Mouse (Mus musculus) heart, embryonic 16.5 days (tissue): Measurements from ENCODE around the gene Cdkl3. TPM values are rescaled to one million over a fixed set of nuclear protein-coding genes. Genes with fewer than 3 reads are reported as not detected.

Experiments
- ATAC-seq: fragments of 200-750 bp; cut with Nextera tagmentation; replicated peaks from 2 replicates; pipeline ENCODE4 v1.8.0; 2017; ENCODE audit warnings: moderate number of reproducible peaks; ENCODE audit not compliant: insufficient read depth, low FRiP score; ENCODE audit errors: extremely low read depth
- H3K27ac ChIP-seq: fragments of 300-500 bp; sonication (generic); 2 replicates; pipeline ENCODE4 v1.5.1; 2014; ENCODE audit warnings: mild to moderate bottlenecking, low read length, control low read depth, moderate library complexity
- H3K27me3 ChIP-seq: fragments of 300-500 bp; sonication (generic); 2 replicates; pipeline ENCODE4 v1.6.1; 2014; ENCODE audit warnings: low read length, mixed read lengths; ENCODE audit not compliant: control insufficient read depth, insufficient read depth
- H3K36me3 ChIP-seq: fragments of 300-500 bp; sonication (generic); 2 replicates; pipeline ENCODE4 v1.6.1; 2014; ENCODE audit not compliant: control insufficient read depth, insufficient read depth
- H3K4me1 ChIP-seq: fragments of 300-500 bp; sonication (generic); 2 replicates; pipeline ENCODE4 v1.6.1; 2014; ENCODE audit warnings: low read length, mixed read lengths; ENCODE audit not compliant: control insufficient read depth, insufficient read depth
- H3K4me2 ChIP-seq: fragments of 300-500 bp; sonication (generic); 2 replicates; pipeline ENCODE4 v1.6.1; 2014; ENCODE audit warnings: low read depth, mild to moderate bottlenecking, control low read depth, low read length
- H3K4me3 ChIP-seq: fragments of 300-500 bp; sonication (generic); 2 replicates; pipeline ENCODE4 v1.5.1; 2014; ENCODE audit warnings: mild to moderate bottlenecking, control low read depth, low read length
- H3K9ac ChIP-seq: fragments of 300-500 bp; sonication (generic); 2 replicates; pipeline ENCODE4 v1.6.1; 2014; ENCODE audit warnings: low read length, control low read depth
- H3K9me3 ChIP-seq: fragments of 300-500 bp; sonication (generic); replicated peaks from 2 replicates; pipeline ENCODE4 v1.6.1; 2016; ENCODE audit warnings: low read length; ENCODE audit not compliant: control insufficient read depth
- WGBS: fragments of 180-500 bp; shearing (Covaris S2); extraction: QIAGEN DNeasy Blood & Tissue Kit; methylation state at CpG from one replicate; pipeline ENCODE4 v1.1.7; 2014; 5-methylcytosine and 5-hydroxymethylcytosine counted together
- polyA plus RNA-seq: library from polyadenylated mRNA; unstranded; fragments of >200 nt; fragmentation: Nextera tagmentation; extraction: Ambion mirVana; gene quantifications from 2 replicates; pipeline ENCODE4 v1.2.1, GENCODE M21; 2015

Gene Cdkl3
- polyA plus RNA-seq, 1 experiment from 2014 or later = 12.7 TPM

DNA sequence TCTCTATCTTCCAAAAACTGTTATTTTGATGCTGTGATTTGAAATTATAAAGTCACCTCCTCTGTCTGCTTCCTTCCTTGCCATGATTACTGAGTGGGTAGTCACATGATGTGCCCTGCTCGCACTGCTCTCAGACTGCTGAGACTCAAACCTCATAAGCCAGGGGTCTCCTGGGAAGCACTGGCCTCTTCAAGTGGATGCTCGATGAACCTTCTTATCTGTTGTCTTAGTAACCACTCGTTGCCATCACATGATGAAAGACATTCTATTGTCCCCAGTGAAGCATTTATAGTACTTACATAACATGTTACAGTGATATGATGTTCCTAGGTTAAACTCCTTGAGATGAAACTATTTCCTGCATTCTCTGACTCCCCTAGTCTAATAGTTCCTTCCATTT is 33.6 kb downstream of the Cdkl3 start:
- Histone ChIP-seq H3K4me1 (peaks cover 14% of the 10 kb centered on the region), H3K9ac (no peak overlapping the region), H3K4me3 (no peak overlapping the region), H3K4me2 (no peak overlapping the region), H3K27ac (no peak overlapping the region), H3K27me3 (no peaks in the 10 kb centered on the region), H3K36me3 (no peaks in the 10 kb centered on the region), H3K9me3 (no peaks in the 10 kb centered on the region)
- ATAC-seq = peak; percentile 52
- WGBS = 16% methylated on average over 3 of the region's 3 CpGs

DNA sequence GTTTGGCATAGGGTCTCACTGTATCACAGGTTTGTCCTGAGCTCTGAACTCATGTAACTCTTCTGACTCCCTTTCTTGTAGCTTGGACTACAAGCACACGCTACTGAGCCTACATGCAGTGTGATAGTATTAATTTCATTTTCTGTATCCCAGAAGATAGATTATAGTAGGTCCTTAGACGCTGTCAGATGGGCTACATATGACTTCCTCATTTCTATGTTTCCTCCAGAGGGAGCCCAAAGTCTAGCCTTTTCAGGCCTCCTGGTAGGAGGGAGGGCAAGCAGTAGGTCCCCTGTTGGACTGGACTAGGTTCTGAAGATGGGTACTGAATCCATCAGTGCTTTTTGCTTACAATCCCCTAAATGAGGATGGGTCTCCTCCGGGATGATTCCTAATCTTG is 39.2 kb downstream of the Cdkl3 start:
- Histone ChIP-seq H3K4me2 (no peak overlapping the region), H3K27ac (no peak overlapping the region), H3K9ac (no peak overlapping the region), H3K9me3 (no peaks in the 10 kb centered on the region), H3K4me1 (0 out of 2 replicates have a peak, but pooled peaks cover 4% of the 10 kb centered on the region), H3K4me3 (no peak overlapping the region), H3K27me3 (no peaks in the 10 kb centered on the region), H3K36me3 (no peaks in the 10 kb centered on the region)
- 72% methylated on average over 3 of the region's 3 CpGs for WGBS
- ATAC-seq = no peak

DNA sequence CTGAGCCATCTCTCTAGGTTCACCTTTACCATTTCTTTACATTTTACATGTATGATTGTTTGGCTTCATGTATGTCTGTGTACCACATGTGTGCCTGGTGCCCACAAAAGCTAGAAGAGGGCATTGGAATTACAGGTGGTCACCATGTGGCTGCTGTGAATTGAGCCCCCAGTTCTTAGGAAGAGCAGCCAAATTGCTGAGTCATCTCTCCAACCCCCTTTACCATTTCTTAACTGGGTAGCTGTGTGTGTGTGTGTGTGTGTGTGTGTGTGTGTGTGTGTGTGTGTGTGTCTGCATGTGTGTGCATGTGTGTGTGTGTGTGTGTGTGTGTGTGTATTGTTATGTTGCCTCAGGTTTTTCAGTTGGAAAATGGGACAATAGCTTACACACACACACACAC is 40.1 kb downstream of the Cdkl3 start:
- Histone ChIP-seq H3K36me3 (no peaks in the 10 kb centered on the region), H3K27ac (no peak overlapping the region), H3K4me3 (no peak overlapping the region), H3K9ac (no peak overlapping the region), H3K9me3 (no peaks in the 10 kb centered on the region), H3K4me1 (0 out of 2 replicates have a peak, but pooled peaks cover 4% of the 10 kb centered on the region), H3K4me2 (no peak overlapping the region), H3K27me3 (no peaks in the 10 kb centered on the region)
- no peak for ATAC-seq

DNA sequence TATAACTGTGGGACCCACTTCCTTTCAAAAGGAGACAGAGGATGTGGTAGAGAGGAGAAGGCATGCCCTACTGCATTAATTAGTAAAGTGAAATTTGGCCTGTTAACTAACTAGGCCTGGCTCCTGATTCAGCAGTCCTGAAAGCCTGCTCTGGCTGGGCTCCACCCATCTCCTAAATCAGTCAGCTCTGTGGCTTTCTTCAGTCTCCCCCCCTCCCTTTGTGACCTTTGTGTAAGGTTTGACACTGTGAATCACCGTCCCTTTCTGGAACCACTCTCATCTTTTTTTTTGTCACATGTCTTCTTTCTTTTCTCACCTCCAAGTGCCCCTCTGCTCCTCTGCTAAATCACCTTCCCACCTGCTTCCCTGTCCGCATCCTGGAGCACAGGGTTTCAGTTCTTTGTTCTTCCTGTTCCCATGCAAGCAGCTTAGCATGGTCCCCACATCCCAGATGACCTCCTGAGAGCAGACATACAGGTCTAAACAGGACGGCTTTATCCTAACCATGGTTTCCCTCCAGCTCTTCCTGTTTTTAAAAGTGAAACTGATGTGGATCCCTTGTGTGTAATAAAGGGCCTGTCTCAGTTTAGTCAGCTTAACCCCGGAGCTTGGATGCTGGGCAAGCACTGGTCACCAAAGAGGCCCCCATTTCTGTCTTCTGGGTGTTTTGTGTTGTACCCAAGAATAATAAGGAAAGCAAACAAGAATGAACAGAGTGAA is 42.6 kb downstream of the Cdkl3 start:
- Histone ChIP-seq H3K4me3 (no peak overlapping the region), H3K4me1 (0 out of 2 replicates have a peak, but pooled peaks cover 4% of the 10 kb centered on the region), H3K27me3 (no peaks in the 10 kb centered on the region), H3K36me3 (no peaks in the 10 kb centered on the region), H3K9me3 (no peaks in the 10 kb centered on the region), H3K4me2 (no peak overlapping the region), H3K9ac (0 out of 2 replicates have a peak overlapping the region, but pooled peaks have one; percentile 22), H3K27ac (no peak overlapping the region)
- 53% methylated on average over 4 of the region's 4 CpGs for WGBS
- ATAC-seq = no peak

- ATAC-seq = no peak
- H3K27ac ChIP-seq = peak overlapping the region; percentile 10; the same call in 1 of the 2 replicates
- WGBS = 62% methylated on average over 6 of the region's 6 CpGs
Observed at GRCm38 (mm10) chr11:52053371-52053770, 49.4 kb downstream of the Cdkl3 start.

GRCm38 (mm10) chr11:52054728-52055127 is 50.7 kb downstream of the Cdkl3 start:
- no peak for ATAC-seq
- no peak overlapping the region for H3K4me3 ChIP-seq
- no peaks in the 10 kb centered on the region for H3K36me3 ChIP-seq
- no peak overlapping the region for H3K4me2 ChIP-seq
- H3K27me3 ChIP-seq = no peaks in the 10 kb centered on the region
- H3K4me1 ChIP-seq = peaks cover 21% of the 10 kb centered on the region
- H3K9me3 ChIP-seq = no peaks in the 10 kb centered on the region
- 87% methylated on average over 3 of the region's 3 CpGs for WGBS
- no peak overlapping the region for H3K27ac ChIP-seq
- H3K9ac ChIP-seq = no peak overlapping the region

More at GRCm38 (mm10) chr11:52053371-52053770, 49.4 kb downstream of the Cdkl3 start:
- no peaks in the 10 kb centered on the region for H3K36me3 ChIP-seq
- H3K9me3 ChIP-seq = no peaks in the 10 kb centered on the region
- H3K4me1 ChIP-seq = peaks cover 21% of the 10 kb centered on the region
- no peaks in the 10 kb centered on the region for H3K27me3 ChIP-seq
- no peak overlapping the region for H3K4me3 ChIP-seq
- no peak overlapping the region for H3K4me2 ChIP-seq
- no peak overlapping the region for H3K9ac ChIP-seq

GRCm38 (mm10) chr11:52056198-52056597 is 52.2 kb downstream of the Cdkl3 start:
- peaks cover 21% of the 10 kb centered on the region for H3K4me1 ChIP-seq
- no peak overlapping the region for H3K9ac ChIP-seq
- no peak overlapping the region for H3K4me3 ChIP-seq
- no peaks in the 10 kb centered on the region for H3K27me3 ChIP-seq
- peak; percentile 71; the same call in 1 of the 2 replicates for ATAC-seq
- H3K9me3 ChIP-seq = no peaks in the 10 kb centered on the region
- peak overlapping the region; percentile 58 for H3K27ac ChIP-seq
- no peaks in the 10 kb centered on the region for H3K36me3 ChIP-seq
- no peak overlapping the region for H3K4me2 ChIP-seq
- 41% methylated on average over 5 of the region's 5 CpGs for WGBS

- no peak for ATAC-seq
- Histone ChIP-seq H3K9me3 (no peaks in the 10 kb centered on the region), H3K27me3 (no peaks in the 10 kb centered on the region), H3K36me3 (no peaks in the 10 kb centered on the region), H3K9ac (no peak overlapping the region), H3K4me2 (no peak overlapping the region), H3K4me3 (no peak overlapping the region), H3K4me1 (peaks cover 11% of the 10 kb centered on the region), H3K27ac (no peak overlapping the region)
- WGBS = 54% methylated on average over 5 of the region's 5 CpGs
Observed at GRCm38 (mm10) chr11:52059001-52059400, 55.0 kb downstream of the Cdkl3 start.

- ATAC-seq = no peak
- no peak overlapping the region for H3K9ac ChIP-seq
- no peaks in the 10 kb centered on the region for H3K36me3 ChIP-seq
- no peak overlapping the region for H3K4me3 ChIP-seq
- H3K4me1 ChIP-seq = peaks cover 7% of the 10 kb centered on the region
- no peaks in the 10 kb centered on the region for H3K9me3 ChIP-seq
- H3K27ac ChIP-seq = no peak overlapping the region
- H3K27me3 ChIP-seq = no peaks in the 10 kb centered on the region
- no peak overlapping the region for H3K4me2 ChIP-seq
- 87% methylated on average over 4 of the region's 4 CpGs for WGBS
Observed at GRCm38 (mm10) chr11:52060315-52060714, 56.3 kb downstream of the Cdkl3 start.
